Mouse (Mus musculus) heart, adult 2 months (tissue): ENCODE data around the gene Smug1. TPM values are rescaled to one million over a fixed set of nuclear protein-coding genes. Genes with fewer than 3 reads are reported as not detected.

Experiments used
- DNase-seq, 2 experiments: peaks; one replicate each; pipeline ENCODE4 v3.0.0; 2021
- H3K27ac ChIP-seq: fragments of 200-600 bp; 2 replicates; pipeline ENCODE4 v1.8.1; 2022
- H3K27me3 ChIP-seq: fragments of 200-500 bp; 2 replicates; pipeline ENCODE4 v1.6.1; 2012; ENCODE audit warnings: mild to moderate bottlenecking, low read length, inconsistent platforms, mixed read lengths; ENCODE audit not compliant: control insufficient read depth, insufficient read depth
- H3K36me3 ChIP-seq: fragments of 200-500 bp; 2 replicates; pipeline ENCODE4 v1.6.1; 2012; ENCODE audit warnings: low read length, inconsistent platforms; ENCODE audit not compliant: control insufficient read depth, insufficient read depth
- H3K4me1 ChIP-seq: fragments of 200-500 bp; 2 replicates; pipeline ENCODE4 v1.6.1; 2011; ENCODE audit warnings: low read length; ENCODE audit not compliant: control insufficient read depth, insufficient read depth
- H3K4me3 ChIP-seq: fragments of 200-600 bp; 2 replicates; pipeline ENCODE4 v1.8.1; 2022
- H3K79me2 ChIP-seq: fragments of 200-500 bp; replicated peaks from 2 replicates; pipeline ENCODE4 v1.6.1; 2012; ENCODE audit warnings: mild to moderate bottlenecking, inconsistent platforms, low read length, moderate library complexity, mixed read lengths; ENCODE audit not compliant: control insufficient read depth, insufficient read depth
- H3K9ac ChIP-seq: fragments of 200-500 bp; 2 replicates; pipeline ENCODE4 v1.6.1; 2012; ENCODE audit warnings: low read depth, mild to moderate bottlenecking, control low read depth, inconsistent platforms, low read length, mixed read lengths
- CTCF ChIP-seq: fragments of 200-600 bp; IDR thresholded peaks from 2 replicates; pipeline ENCODE4 v1.8.1; 2022; ENCODE audit warnings: antibody characterized with exemption, mild to moderate bottlenecking, moderate library complexity
- EP300 ChIP-seq: fragments of 200-500 bp; IDR thresholded peaks from 2 replicates; pipeline ENCODE4 v1.6.1; 2011; ENCODE audit warnings: low read depth, low read length, control low read depth; ENCODE audit not compliant: insufficient read depth
- POLR2A ChIP-seq: fragments of 200-500 bp; IDR thresholded peaks from 2 replicates; pipeline ENCODE4 v1.6.1; 2011; ENCODE audit warnings: mild to moderate bottlenecking, low read depth, low read length, control low read depth; ENCODE audit not compliant: insufficient read depth
- WGBS: fragments of 180-500 bp; shearing (Covaris S2); methylation state at CpG from one replicate; pipeline ENCODE4 v1.1.7; 2018; 5-methylcytosine and 5-hydroxymethylcytosine counted together
- intact Hi-C: fragments of 180-260 bp; cut with DNase I; formaldehyde crosslinking; loops from one replicate; pipeline ENCODE4 v1.15.1; 2025
- polyA plus RNA-seq: library from polyadenylated mRNA; depleted of rRNA; stranded (reverse); fragments of >200 nt; gene quantifications from 2 replicates; pipeline ENCODE4 v1.2.3, GENCODE M21; 2012
- total RNA-seq, 2 experiments: library from RNA; stranded (reverse); gene quantifications; 2 replicates each; pipeline ENCODE4 v1.2.3; 2021

Smug1 gene
- total and polyA plus RNA-seq, 3 experiments, result 13.3 to 15.2 (median 13.9) TPM

GRCm38 (mm10) chr15:103187803-103188202 lies 20.9 kb upstream of the Smug1 start:
- DNase-seq, result no peak
- Histone ChIP-seq H3K9ac (no peak overlapping the region), H3K36me3 (no peaks in the 10 kb centered on the region), H3K4me1 (no peaks in the 10 kb centered on the region; the same call in 1 of the 2 replicates), H3K27me3 (no peaks in the 10 kb centered on the region), H3K4me3 (no peak overlapping the region), H3K27ac (no peak overlapping the region), H3K79me2 (no peaks in the 10 kb centered on the region)
- intact Hi-C loops, result no loop called here
- WGBS, result 87% methylated on average over 6 of the region's 6 CpGs
- TF ChIP-seq EP300 (no peak), POLR2A (no peak), CTCF (no peak)

GRCm38 (mm10) chr15:103185462-103186198 lies 18.7 kb upstream of the Smug1 start:
- Histone ChIP-seq H3K4me1 (no peaks in the 10 kb centered on the region; the same call in 1 of the 2 replicates), H3K4me3 (no peak overlapping the region), H3K9ac (no peak overlapping the region), H3K79me2 (no peaks in the 10 kb centered on the region), H3K27me3 (no peaks in the 10 kb centered on the region), H3K27ac (no peak overlapping the region), H3K36me3 (no peaks in the 10 kb centered on the region)
- WGBS, result 45% methylated on average over 19 of the region's 19 CpGs
- DNase-seq, result peak; percentile 55 to 72
- TF ChIP-seq EP300 (peak; percentile 69; the same call in 1 of the 2 replicates), POLR2A (no peak), CTCF (peak; percentile 73)
- intact Hi-C loops, result loop anchor here (1.0 kb wide), 1 partner anchor 122 kb away; no protein-coding TSS in a partner anchor

GRCm38 (mm10) chr15:103183651-103184610 lies 17.0 kb upstream of the Smug1 start:
- Histone ChIP-seq H3K9ac (no peak overlapping the region), H3K4me3 (no peak overlapping the region), H3K27ac (no peak overlapping the region), H3K27me3 (no peaks in the 10 kb centered on the region), H3K79me2 (no peaks in the 10 kb centered on the region), H3K36me3 (no peaks in the 10 kb centered on the region), H3K4me1 (no peaks in the 10 kb centered on the region; the same call in 1 of the 2 replicates)
- 20% methylated on average over 25 of the region's 25 CpGs for WGBS
- intact Hi-C loops, result no loop called here
- no peak for DNase-seq
- no peak for TF ChIP-seq POLR2A
- TF ChIP-seq CTCF, result peak; percentile 17

- Histone ChIP-seq H3K27me3 (no peaks in the 10 kb centered on the region), H3K4me3 (no peak overlapping the region), H3K27ac (no peak overlapping the region), H3K36me3 (no peaks in the 10 kb centered on the region), H3K4me1 (no peaks in the 10 kb centered on the region; the same call in 1 of the 2 replicates), H3K79me2 (no peaks in the 10 kb centered on the region), H3K9ac (no peak overlapping the region)
- peak; percentile 60 to 71 for DNase-seq
- under 1% methylated on average over 21 of the region's 21 CpGs for WGBS
- intact Hi-C loops, result no loop called here
- TF ChIP-seq CTCF (peak; percentile 77), EP300 (no peak)
Measured at GRCm38 (mm10) chr15:103183135-103183534, 16.2 kb upstream of the Smug1 start.

DNA sequence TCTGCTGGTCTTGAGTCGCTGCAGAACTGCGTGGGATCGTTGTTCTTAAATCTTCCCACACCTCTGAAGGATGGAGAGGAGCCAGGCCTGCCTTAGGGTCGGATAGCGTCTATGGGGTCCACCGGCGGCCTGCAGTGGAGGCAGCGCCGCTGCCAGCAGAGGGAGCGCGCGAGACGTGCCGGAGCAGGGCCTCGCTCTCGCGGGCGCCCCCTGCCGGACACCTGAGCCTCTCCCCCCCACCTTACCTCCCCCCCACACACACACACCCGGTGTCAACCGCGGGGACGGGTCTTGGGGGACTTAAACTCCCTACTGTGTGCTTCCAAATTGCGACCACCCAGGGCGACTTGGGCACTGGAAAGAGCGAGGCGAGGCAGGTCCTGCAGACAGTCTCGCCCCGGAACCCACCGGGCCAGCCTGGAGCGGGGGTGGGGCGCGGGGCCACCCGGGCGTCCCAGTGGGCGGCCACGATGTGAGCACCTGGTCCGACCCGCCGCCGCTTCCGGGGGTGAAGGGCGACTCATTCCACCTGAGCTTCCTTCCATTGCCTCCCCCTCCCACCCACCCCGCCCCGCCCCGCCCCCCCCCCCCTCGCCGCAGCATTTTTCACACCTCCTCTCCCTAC lies 15.4 kb upstream of the Smug1 start:
- DNase-seq, result peak; percentile 82 to 91
- 1% methylated on average over 36 of the region's 48 CpGs for WGBS
- Histone ChIP-seq H3K4me1 (no peaks in the 10 kb centered on the region; the same call in 1 of the 2 replicates), H3K27ac (no peak overlapping the region), H3K9ac (peak overlapping the region; percentile 30), H3K4me3 (peak overlapping the region; percentile 55), H3K36me3 (no peaks in the 10 kb centered on the region), H3K79me2 (no peaks in the 10 kb centered on the region), H3K27me3 (no peaks in the 10 kb centered on the region)
- TF ChIP-seq EP300, result no peak
- no peak; the same call in 1 of the 2 replicates for TF ChIP-seq CTCF
- no peak for TF ChIP-seq POLR2A
- intact Hi-C loops, result no loop called here

DNA sequence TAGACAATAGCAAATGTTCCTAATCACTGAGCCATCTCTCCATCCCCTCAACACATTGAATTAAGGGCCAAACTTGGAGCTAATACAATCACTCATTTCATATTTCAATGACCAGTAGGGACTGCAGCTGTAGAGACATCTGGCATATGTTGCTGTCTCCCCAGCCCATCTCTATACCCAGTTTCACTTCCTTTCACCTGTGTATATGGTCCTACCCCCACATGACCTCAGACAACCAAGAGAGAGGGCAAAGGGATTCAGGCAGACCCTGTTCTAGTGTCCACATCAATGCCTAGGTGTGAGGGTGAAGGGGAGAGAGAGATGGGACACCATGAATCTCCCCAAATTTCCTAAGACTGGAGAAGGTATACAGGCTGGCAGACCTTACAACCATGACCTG lies 13.5 kb upstream of the Smug1 start:
- TF ChIP-seq CTCF (no peak), EP300 (no peak), POLR2A (no peak)
- H3K9ac ChIP-seq, result no peak overlapping the region
- DNase-seq, result no peak
- intact Hi-C loops, result no loop called here
- no peak overlapping the region for H3K27ac ChIP-seq
- no peaks in the 10 kb centered on the region; the same call in 1 of the 2 replicates for H3K27me3 ChIP-seq
- H3K4me3 ChIP-seq, result no peak overlapping the region
- no peaks in the 10 kb centered on the region for H3K36me3 ChIP-seq
- no peaks in the 10 kb centered on the region for H3K79me2 ChIP-seq
- H3K4me1 ChIP-seq, result peaks cover 1% of the 10 kb centered on the region
